Mouse (Mus musculus): Measurements from ENCODE around the gene Dhrs4. TPM values are rescaled to one million over a fixed set of nuclear protein-coding genes. Genes with fewer than 3 reads are reported as not detected.

Dhrs4 gene
- polyA plus RNA-seq, 1 experiment from 2014 or later, result 63.3 TPM

GRCm38 (mm10) chr14:55461757-55462156 is 16.8 kb upstream of the Dhrs4 start:
- Histone ChIP-seq H3K27me3 (replicated peaks) (peaks cover 4% of the 10 kb centered on the region), H3K36me3 (no peaks in the 10 kb centered on the region), H3K4me2 (no peak overlapping the region), H3K27ac (ENCODE audit: poor library complexity, severe bottlenecking) (no peak overlapping the region), H3K9ac (no peak overlapping the region), H3K4me1 (replicated peaks) (no peaks in the 10 kb centered on the region), H3K4me3 (no peak overlapping the region), H3K9me3 (replicated peaks) (no peaks in the 10 kb centered on the region)
- 34% methylated on average over 4 of the region's 4 CpGs for WGBS
- no peak for ATAC-seq (ENCODE audit: insufficient number of reproducible peaks, low FRiP score)

GRCm38 (mm10) chr14:55466481-55466880 is 12.1 kb upstream of the Dhrs4 start:
- Histone ChIP-seq H3K9ac (no peak overlapping the region), H3K4me1 (replicated peaks) (peaks cover 10% of the 10 kb centered on the region; the same call in 1 of the 2 replicates), H3K27me3 (replicated peaks) (peaks cover 4% of the 10 kb centered on the region; the same call in 1 of the 2 replicates), H3K27ac (ENCODE audit: poor library complexity, severe bottlenecking) (no peak overlapping the region), H3K4me2 (no peak overlapping the region), H3K9me3 (replicated peaks) (no peaks in the 10 kb centered on the region), H3K36me3 (no peaks in the 10 kb centered on the region), H3K4me3 (no peak overlapping the region)
- ATAC-seq (ENCODE audit: insufficient number of reproducible peaks, low FRiP score), result no peak
- WGBS, result 61% methylated on average over 4 of the region's 4 CpGs

- peaks cover 10% of the 10 kb centered on the region; the same call in 1 of the 2 replicates for H3K4me1 ChIP-seq (replicated peaks)
- no peak overlapping the region for H3K4me2 ChIP-seq
- H3K4me3 ChIP-seq, result no peak overlapping the region
- H3K36me3 ChIP-seq, result no peaks in the 10 kb centered on the region
- no peak overlapping the region for H3K9ac ChIP-seq
- no peak for ATAC-seq (ENCODE audit: insufficient number of reproducible peaks, low FRiP score)
- H3K9me3 ChIP-seq (replicated peaks), result no peaks in the 10 kb centered on the region
- 52% methylated on average over 7 of the region's 7 CpGs for WGBS
- no peak overlapping the region for H3K27ac ChIP-seq (ENCODE audit: poor library complexity, severe bottlenecking)
- H3K27me3 ChIP-seq (replicated peaks), result peaks cover 4% of the 10 kb centered on the region; the same call in 1 of the 2 replicates
Measured at GRCm38 (mm10) chr14:55467108-55467507, 11.4 kb upstream of the Dhrs4 start.

GRCm38 (mm10) chr14:55468301-55468741 is 10.2 kb upstream of the Dhrs4 start:
- no peak overlapping the region for H3K4me3 ChIP-seq
- ATAC-seq (ENCODE audit: insufficient number of reproducible peaks, low FRiP score), result no peak

GRCm38 (mm10) chr14:55469041-55469440 is 9.5 kb upstream of the Dhrs4 start:
- WGBS, result 67% methylated on average over 2 of the region's 2 CpGs
- H3K27ac ChIP-seq (ENCODE audit: poor library complexity, severe bottlenecking), result no peak overlapping the region
- H3K4me3 ChIP-seq, result no peak overlapping the region
- H3K9ac ChIP-seq, result no peak overlapping the region
- no peak for ATAC-seq (ENCODE audit: insufficient number of reproducible peaks, low FRiP score)
- no peak overlapping the region for H3K4me2 ChIP-seq
- H3K27me3 ChIP-seq (replicated peaks), result peaks cover 4% of the 10 kb centered on the region; the same call in 1 of the 2 replicates
- no peaks in the 10 kb centered on the region for H3K36me3 ChIP-seq
- H3K9me3 ChIP-seq (replicated peaks), result no peaks in the 10 kb centered on the region
- H3K4me1 ChIP-seq (replicated peaks), result peaks cover 10% of the 10 kb centered on the region; the same call in 1 of the 2 replicates

More at GRCm38 (mm10) chr14:55468301-55468741, 10.2 kb upstream of the Dhrs4 start:
- Histone ChIP-seq H3K9ac (no peak overlapping the region), H3K4me1 (replicated peaks) (peaks cover 10% of the 10 kb centered on the region; the same call in 1 of the 2 replicates), H3K9me3 (replicated peaks) (no peaks in the 10 kb centered on the region), H3K27ac (ENCODE audit: poor library complexity, severe bottlenecking) (no peak overlapping the region), H3K36me3 (no peaks in the 10 kb centered on the region), H3K4me2 (no peak overlapping the region), H3K27me3 (replicated peaks) (peaks cover 4% of the 10 kb centered on the region; the same call in 1 of the 2 replicates)
- 74% methylated on average over 2 of the region's 2 CpGs for WGBS

- H3K4me1 ChIP-seq (replicated peaks), result peaks cover 10% of the 10 kb centered on the region; the same call in 1 of the 2 replicates
- H3K9ac ChIP-seq, result no peak overlapping the region
- no peaks in the 10 kb centered on the region for H3K36me3 ChIP-seq
- H3K27ac ChIP-seq (ENCODE audit: poor library complexity, severe bottlenecking), result no peak overlapping the region
- no peak overlapping the region for H3K4me2 ChIP-seq
- H3K4me3 ChIP-seq, result no peak overlapping the region
- H3K27me3 ChIP-seq (replicated peaks), result peaks cover 4% of the 10 kb centered on the region; the same call in 1 of the 2 replicates
- 84% methylated on average over 6 of the region's 6 CpGs for WGBS
- no peaks in the 10 kb centered on the region for H3K9me3 ChIP-seq (replicated peaks)
- no peak for ATAC-seq (ENCODE audit: insufficient number of reproducible peaks, low FRiP score)
Measured at GRCm38 (mm10) chr14:55469821-55470220, 8.7 kb upstream of the Dhrs4 start.

- Histone ChIP-seq H3K27ac (ENCODE audit: poor library complexity, severe bottlenecking) (no peak overlapping the region), H3K4me2 (peak overlapping the region; percentile 51), H3K27me3 (replicated peaks) (peaks cover under 1% of the 10 kb centered on the region; the same call in 1 of the 2 replicates), H3K4me1 (replicated peaks) (peaks cover 14% of the 10 kb centered on the region; the same call in 1 of the 2 replicates), H3K36me3 (no peaks in the 10 kb centered on the region), H3K9ac (no peak overlapping the region), H3K4me3 (no peak overlapping the region), H3K9me3 (replicated peaks) (no peaks in the 10 kb centered on the region)
- WGBS, result 3% methylated on average over 10 of the region's 10 CpGs
- no peak for ATAC-seq (ENCODE audit: insufficient number of reproducible peaks, low FRiP score)
Measured at GRCm38 (mm10) chr14:55470806-55471205, 7.8 kb upstream of the Dhrs4 start.

GRCm38 (mm10) chr14:55475654-55476053 is 2.9 kb upstream of the Dhrs4 start:
- WGBS, result 55% methylated on average over 2 of the region's 2 CpGs
- H3K27ac ChIP-seq (ENCODE audit: poor library complexity, severe bottlenecking), result no peak overlapping the region
- H3K9ac ChIP-seq, result no peak overlapping the region
- no peak overlapping the region for H3K4me2 ChIP-seq
- no peaks in the 10 kb centered on the region for H3K27me3 ChIP-seq (replicated peaks)
- H3K4me1 ChIP-seq (replicated peaks), result peaks cover 11% of the 10 kb centered on the region; the same call in 1 of the 2 replicates
- 0 out of 2 replicates have a peak, but pooled peaks cover under 1% of the 10 kb centered on the region for H3K36me3 ChIP-seq
- H3K9me3 ChIP-seq (replicated peaks), result no peaks in the 10 kb centered on the region
- H3K4me3 ChIP-seq, result no peak overlapping the region
- ATAC-seq (ENCODE audit: insufficient number of reproducible peaks, low FRiP score), result no peak

- no peaks in the 10 kb centered on the region for H3K27me3 ChIP-seq (replicated peaks)
- H3K4me1 ChIP-seq (replicated peaks), result 0 out of 2 replicates have a peak, but pooled peaks cover 4% of the 10 kb centered on the region
- ATAC-seq (ENCODE audit: insufficient number of reproducible peaks, low FRiP score), result no peak
- peaks cover 15% of the 10 kb centered on the region for H3K36me3 ChIP-seq
- no peak overlapping the region for H3K4me3 ChIP-seq
- no peak overlapping the region for H3K4me2 ChIP-seq
- H3K27ac ChIP-seq (ENCODE audit: poor library complexity, severe bottlenecking), result no peak overlapping the region
- 100% methylated on average over 1 of the region's 1 CpGs for WGBS
- no peak overlapping the region for H3K9ac ChIP-seq
- H3K9me3 ChIP-seq (replicated peaks), result no peaks in the 10 kb centered on the region
Measured at GRCm38 (mm10) chr14:55477421-55477820, 1.1 kb upstream of the Dhrs4 start.

- Histone ChIP-seq H3K4me1 (replicated peaks) (0 out of 2 replicates have a peak, but pooled peaks cover 4% of the 10 kb centered on the region), H3K27ac (ENCODE audit: poor library complexity, severe bottlenecking) (no peak overlapping the region), H3K4me2 (peak overlapping the region; percentile 70; the same call in 1 of the 2 replicates), H3K4me3 (no peak overlapping the region), H3K36me3 (peaks cover 15% of the 10 kb centered on the region), H3K9ac (no peak overlapping the region), H3K9me3 (replicated peaks) (no peaks in the 10 kb centered on the region), H3K27me3 (replicated peaks) (no peaks in the 10 kb centered on the region)
- WGBS, result 52% methylated on average over 5 of the region's 5 CpGs
- no peak for ATAC-seq (ENCODE audit: insufficient number of reproducible peaks, low FRiP score)
Measured at GRCm38 (mm10) chr14:55477829-55478228, 729 bp upstream of the Dhrs4 start.

- no peak overlapping the region for H3K4me3 ChIP-seq
- 85% methylated on average over 10 of the region's 10 CpGs for WGBS
- no peak for ATAC-seq (ENCODE audit: insufficient number of reproducible peaks, low FRiP score)
- no peak overlapping the region for H3K9ac ChIP-seq
- H3K27ac ChIP-seq (ENCODE audit: poor library complexity, severe bottlenecking), result no peak overlapping the region
- H3K4me2 ChIP-seq, result no peak overlapping the region
- H3K4me1 ChIP-seq (replicated peaks), result 0 out of 2 replicates have a peak, but pooled peaks cover 4% of the 10 kb centered on the region
- H3K36me3 ChIP-seq, result peaks cover 15% of the 10 kb centered on the region
- H3K9me3 ChIP-seq (replicated peaks), result no peaks in the 10 kb centered on the region
- no peaks in the 10 kb centered on the region for H3K27me3 ChIP-seq (replicated peaks)
Measured at GRCm38 (mm10) chr14:55479629-55480028, 1.1 kb downstream of the Dhrs4 start.

All from heart, embryonic 12.5 days (tissue).